Mouse (Mus musculus) kidney, adult 10 weeks (tissue): Measurements from ENCODE around the gene Pdia2. TPM values are rescaled to one million over a fixed set of nuclear protein-coding genes. Genes with fewer than 3 reads are reported as not detected.

Source experiments
- polyA plus RNA-seq: library from polyadenylated mRNA; stranded (reverse); fragments of 350-450 nt; fragmentation: Illumina TruSeq; extraction: RNeasy Lipid Tissue Mini Kit (QIAGEN cat#74804); gene quantifications from one replicate; pipeline ENCODE4 v1.2.3, GENCODE M21; 2014; ENCODE audit warnings: low read depth, low replicate concordance

Gene Pdia2
- polyA plus RNA-seq = not detected

GRCm38 (mm10) chr17:26198892-26199291, at the start of gene Pdia2:
Gene Pdia2 (minus strand): TSS chr17:26199087.

GRCm38 (mm10) chr17:26244101-26244841, 45.4 kb upstream of the Pdia2 start, which contains the start of gene Fam234a:
Gene Fam234a (minus strand): TSS chr17:26244242.

GRCm38 (mm10) chr17:26207686-26208085, 8.8 kb upstream of the Pdia2 start, which contains the start of gene Arhgdig:
Gene Arhgdig (minus strand): TSS chr17:26207786.

GRCm38 (mm10) chr17:26202737-26203136, 3.9 kb upstream of the Pdia2 start, which contains the start of gene Rgs11:
Gene Rgs11 (plus strand): TSS chr17:26202951.

Other genes with a start within 250 kb of the Pdia2 start
- gene A930017K11Rik, start 246.5 kb downstream of the Pdia2 start, polyA plus RNA-seq = not detected
- 0.69 TPM for gene Capn15, start 213.3 kb downstream of the Pdia2 start, polyA plus RNA-seq
- 25.0 TPM for gene Rab11fip3, start 129.5 kb downstream of the Pdia2 start, polyA plus RNA-seq
- gene Decr2, start 108.8 kb downstream of the Pdia2 start, polyA plus RNA-seq = 51.9 TPM
- 0.85 TPM for gene Nme4, start 103.5 kb downstream of the Pdia2 start, polyA plus RNA-seq
- gene Tmem8, start 85.8 kb downstream of the Pdia2 start, polyA plus RNA-seq = 19.8 TPM
- gene Mrpl28, start 75.6 kb downstream of the Pdia2 start, polyA plus RNA-seq = 10.4 TPM
- 20.0 TPM for gene Axin1, start 60.4 kb downstream of the Pdia2 start, polyA plus RNA-seq
- gene Rgs11, start 3.9 kb upstream of the Pdia2 start, polyA plus RNA-seq = 0.53 TPM
- not detected for gene Arhgdig, start 8.7 kb upstream of the Pdia2 start, polyA plus RNA-seq
- 30.6 TPM for gene Fam234a, start 45.2 kb upstream of the Pdia2 start, polyA plus RNA-seq
- 35.5 TPM for gene Luc7l, start 53.8 kb upstream of the Pdia2 start, polyA plus RNA-seq
- gene Neurl1b, start 215.7 kb upstream of the Pdia2 start, polyA plus RNA-seq = 2.2 TPM